Mouse (Mus musculus) MEL (cell line): Measurements from ENCODE around the gene Tnrc6c. TPM values are rescaled to one million over a fixed set of nuclear protein-coding genes. Genes with fewer than 3 reads are reported as not detected.

ENCODE experiments used
- DNase-seq: peaks from one replicate; pipeline ENCODE4 v3.0.0; 2011; ENCODE audit warnings: low read depth, low spot score
- H3K27ac ChIP-seq: 2 replicates; pipeline ENCODE4 v1.5.1; 2012; ENCODE audit warnings: low read depth, mild to moderate bottlenecking, control low read depth, low read length, moderate library complexity; ENCODE audit not compliant: control insufficient read depth
- H3K27me3 ChIP-seq, 2 experiments: fragments of 150-350 bp in 1 of 2; sonication (generic) in 1 of 2; 2 replicates each; pipeline ENCODE4 v1.6.1; 2012; ENCODE audit warnings: low read length in 2 of 2, mild to moderate bottlenecking in 2 of 2, improper control_type of control experiment in 1 of 2, moderate library complexity in 1 of 2; ENCODE audit not compliant: insufficient read depth in 2 of 2, control insufficient read depth in 1 of 2
- H3K36me3 ChIP-seq, 2 experiments: 2 replicates each; pipeline ENCODE4 v1.6.1; 2012 to 2014; ENCODE audit warnings: low read length in 2 of 2, improper control_type of control experiment in 1 of 2, inconsistent platforms in 1 of 2, mild to moderate bottlenecking in 1 of 2; ENCODE audit not compliant: insufficient read depth in 2 of 2, control insufficient read depth in 1 of 2
- H3K4me1 ChIP-seq, 2 experiments: fragments of 150-350 bp in 1 of 2; sonication (generic) in 1 of 2; 2 replicates each; pipeline ENCODE4 v1.6.1; 2012; ENCODE audit warnings: low read length in 2 of 2, improper control_type of control experiment in 1 of 2, mild to moderate bottlenecking in 1 of 2; ENCODE audit not compliant: insufficient read depth in 2 of 2, control insufficient read depth in 1 of 2
- H3K4me3 ChIP-seq, 2 experiments: fragments of 150-350 bp in 1 of 2; sonication (generic) in 1 of 2; 2 replicates each; pipeline ENCODE4 v1.5.1; 2012; ENCODE audit warnings: low read depth in 2 of 2, low read length in 2 of 2, mild to moderate bottlenecking in 2 of 2, moderate library complexity in 2 of 2, control low read depth in 1 of 2, improper control_type of control experiment in 1 of 2; ENCODE audit not compliant: control insufficient read depth in 1 of 2, insufficient read depth in 1 of 2
- H3K79me2 ChIP-seq: 2 replicates; pipeline ENCODE4 v1.6.1; 2012; ENCODE audit warnings: mild to moderate bottlenecking, low read length, moderate library complexity; ENCODE audit not compliant: control insufficient read depth, poor library complexity, insufficient read depth
- H3K9ac ChIP-seq: 2 replicates; pipeline ENCODE4 v1.6.1; 2012; ENCODE audit warnings: low read depth, mild to moderate bottlenecking, control low read depth, low read length, moderate library complexity; ENCODE audit not compliant: control insufficient read depth, poor library complexity, severe bottlenecking
- H3K9me3 ChIP-seq: fragments of 150-350 bp; sonication (generic); replicated peaks from 2 replicates; pipeline ENCODE4 v1.6.1; 2012; ENCODE audit warnings: mild to moderate bottlenecking, low read length, improper control_type of control experiment, moderate library complexity; ENCODE audit not compliant: insufficient read depth
- CTCF ChIP-seq, 3 experiments: IDR thresholded peaks in 2 of 3; conservative IDR thresholded peaks in 1 of 3; 2 replicates each; pipeline ENCODE4 v1.5.1; 2011 to 2012; ENCODE audit warnings: low read length in 3 of 3, low read depth in 2 of 3, mild to moderate bottlenecking in 2 of 3, improper control_type of control experiment in 1 of 3, inconsistent platforms in 1 of 3, mixed read lengths in 1 of 3, moderate library complexity in 1 of 3; ENCODE audit not compliant: control insufficient read depth in 1 of 3, insufficient read depth in 1 of 3, poor library complexity in 1 of 3, severe bottlenecking in 1 of 3
- E2F4 ChIP-seq: IDR thresholded peaks from 2 replicates; pipeline ENCODE4 v1.6.1; 2011; ENCODE audit warnings: low read depth, low read length, improper control_type of control experiment, borderline replicate concordance
- ETS1 ChIP-seq: IDR thresholded peaks from 2 replicates; pipeline ENCODE4 v1.6.1; 2012; ENCODE audit warnings: low read depth, mild to moderate bottlenecking, inconsistent platforms, low read length, improper control_type of control experiment, moderate library complexity
- GABPA ChIP-seq: IDR thresholded peaks from 2 replicates; pipeline ENCODE4 v1.6.1; 2012; ENCODE audit warnings: low read depth, mild to moderate bottlenecking, inconsistent platforms, low read length, improper control_type of control experiment, moderate library complexity
- GATA1 ChIP-seq: IDR thresholded peaks from 2 replicates; pipeline ENCODE4 v1.6.1; 2011; ENCODE audit warnings: low read depth, low read length, improper control_type of control experiment
- KAT2A ChIP-seq: conservative IDR thresholded peaks from 2 replicates; pipeline ENCODE4 v1.6.1; 2012; ENCODE audit warnings: low read depth, low read length, improper control_type of control experiment, inconsistent platforms
- MAX ChIP-seq: IDR thresholded peaks from 2 replicates; pipeline ENCODE4 v1.6.1; 2011; ENCODE audit warnings: low read length, improper control_type of control experiment
- MEF2A ChIP-seq: IDR thresholded peaks from 2 replicates; pipeline ENCODE4 v1.6.1; 2014; ENCODE audit warnings: low read depth, mild to moderate bottlenecking, inconsistent platforms, low read length, improper control_type of control experiment; ENCODE audit not compliant: poor library complexity, insufficient replicate concordance, severe bottlenecking; ENCODE audit errors: extremely low read depth
- MYB ChIP-seq: IDR thresholded peaks from 2 replicates; pipeline ENCODE4 v1.6.1; 2011; ENCODE audit warnings: mild to moderate bottlenecking, low read depth, low read length, improper control_type of control experiment
- MYC ChIP-seq: IDR thresholded peaks from 2 replicates; pipeline ENCODE4 v1.6.1; 2011; ENCODE audit warnings: low read depth, mild to moderate bottlenecking, low read length, improper control_type of control experiment, moderate library complexity
- NELFE ChIP-seq: IDR thresholded peaks from 2 replicates; pipeline ENCODE4 v1.6.1; 2011; ENCODE audit warnings: low read depth, low read length, improper control_type of control experiment
- RAD21 ChIP-seq: IDR thresholded peaks from 2 replicates; pipeline ENCODE4 v1.6.1; 2011; ENCODE audit warnings: mild to moderate bottlenecking, low read depth, low read length, improper control_type of control experiment
- RCOR1 ChIP-seq: IDR thresholded peaks from 2 replicates; pipeline ENCODE4 v1.6.1; 2012; ENCODE audit warnings: low read depth, mild to moderate bottlenecking, inconsistent platforms, low read length, improper control_type of control experiment
- TAL1 ChIP-seq: IDR thresholded peaks from 2 replicates; pipeline ENCODE4 v1.6.1; 2012; ENCODE audit warnings: mild to moderate bottlenecking, inconsistent platforms, low read length, moderate library complexity, mixed read lengths
- TCF12 ChIP-seq: IDR thresholded peaks from 2 replicates; pipeline ENCODE4 v1.6.1; 2014; ENCODE audit warnings: low read depth, mild to moderate bottlenecking, inconsistent platforms, low read length, improper control_type of control experiment, moderate library complexity
- ZC3H11A ChIP-seq: IDR thresholded peaks from 2 replicates; pipeline ENCODE4 v1.6.1; 2012; ENCODE audit warnings: low read depth, mild to moderate bottlenecking, inconsistent platforms, low read length, improper control_type of control experiment
- ZNF384 ChIP-seq: IDR thresholded peaks from 2 replicates; pipeline ENCODE4 v1.6.1; 2012; ENCODE audit warnings: low read depth, mild to moderate bottlenecking, inconsistent platforms, low read length, improper control_type of control experiment
- polyA plus RNA-seq, 2 experiments: library from polyadenylated mRNA; stranded (reverse) in 1 of 2; unstranded in 1 of 2; fragments of >175 nt in 1 of 2; fragments of >200 nt in 1 of 2; gene quantifications; 2 replicates each; pipeline versions ENCODE4 v1.2.1 to v1.2.4; 2012; ENCODE audit warnings: low replicate concordance in 2 of 2, low read depth in 1 of 2; ENCODE audit not compliant: insufficient read length in 2 of 2, insufficient read depth in 1 of 2, missing spikeins in 1 of 2
- total RNA-seq: library from RNA; depleted of rRNA; stranded (reverse); fragments of 300-350 nt; gene quantifications from 2 replicates; pipeline ENCODE4 v1.2.3, GENCODE M21; 2012

Tnrc6c gene
- total and polyA plus RNA-seq, 3 experiments, result 16.0 to 19.1 TPM; not detected in 1

DNA sequence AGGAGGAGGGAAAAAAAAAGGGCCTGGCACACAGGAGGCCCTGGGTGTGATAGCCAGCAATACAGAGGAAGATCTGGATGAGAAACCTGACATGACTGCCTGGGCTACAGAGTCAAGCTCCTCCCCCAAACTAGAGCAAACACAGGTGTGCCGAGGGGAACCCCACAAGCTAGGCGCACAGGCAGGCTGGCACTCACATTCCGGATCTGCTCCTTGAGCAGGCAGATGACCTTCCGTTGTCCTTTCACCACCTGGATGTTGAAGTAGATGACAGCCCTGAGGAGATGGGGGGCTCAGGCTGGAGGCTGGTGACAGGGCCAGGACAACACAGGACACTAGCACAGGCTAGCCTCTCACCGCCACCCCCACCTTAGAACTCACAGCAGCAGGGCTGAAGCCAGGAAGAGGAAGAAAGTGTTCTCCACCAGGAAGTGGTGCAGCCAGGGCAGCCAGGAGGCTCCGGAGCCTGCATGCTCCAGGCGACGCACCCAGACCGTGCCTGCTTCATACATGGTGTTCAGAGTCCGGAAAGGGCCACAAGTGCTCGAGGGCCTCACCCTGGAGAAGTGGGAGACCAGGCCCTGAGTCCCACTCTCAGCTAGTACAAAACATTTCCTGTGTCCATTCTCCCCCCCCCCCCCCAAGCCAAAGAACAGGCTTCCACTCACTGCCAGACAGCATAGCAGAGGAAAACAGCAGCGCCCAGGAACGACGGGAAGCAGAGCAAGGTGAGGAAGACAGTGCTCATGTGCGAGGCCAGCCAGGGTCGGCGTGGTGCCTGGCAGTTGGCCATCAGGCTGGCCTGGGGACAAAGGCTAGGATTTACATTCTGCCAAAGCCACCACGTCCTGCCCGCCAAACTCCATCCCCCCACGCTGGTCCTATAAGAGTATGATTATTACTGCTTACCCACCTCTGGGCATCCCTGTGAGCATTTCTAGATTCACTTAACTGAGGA is 114.9 kb downstream of the Tnrc6c start:
- Histone ChIP-seq H3K4me3 (no peak overlapping the region), H3K36me3 (no peaks in the 10 kb centered on the region; a peak in 2 of 4 replicates)
- TF ChIP-seq NELFE (no peak), MYC (no peak), E2F4 (no peak), MYB (no peak), CTCF (IDR thresholded peaks at IDR 0.05 in 2 of 3, conservative IDR thresholded peaks at IDR 0.05 in 1 of 3; ENCODE audit: control insufficient read depth in 1 of 3, insufficient read depth in 1 of 3, low read depth in 2 of 3, low read length in 3 of 3, poor library complexity in 1 of 3, severe bottlenecking in 1 of 3) (no peak), ZNF384 (no peak), KAT2A (no peak), ZC3H11A (no peak), ETS1 (no peak), GATA1 (no peak), TCF12 (no peak), GABPA (no peak)
- TF ChIP-seq, all 39 proteins: peak for 0
- Histone ChIP-seq H3K4me1 (no peaks in the 10 kb centered on the region), H3K9ac (no peak overlapping the region), H3K27me3 (no peaks in the 10 kb centered on the region), H3K27ac (no peak overlapping the region), H3K79me2 (no peaks in the 10 kb centered on the region), H3K9me3 (no peaks in the 10 kb centered on the region)
- DNase-seq, result no peak

DNA sequence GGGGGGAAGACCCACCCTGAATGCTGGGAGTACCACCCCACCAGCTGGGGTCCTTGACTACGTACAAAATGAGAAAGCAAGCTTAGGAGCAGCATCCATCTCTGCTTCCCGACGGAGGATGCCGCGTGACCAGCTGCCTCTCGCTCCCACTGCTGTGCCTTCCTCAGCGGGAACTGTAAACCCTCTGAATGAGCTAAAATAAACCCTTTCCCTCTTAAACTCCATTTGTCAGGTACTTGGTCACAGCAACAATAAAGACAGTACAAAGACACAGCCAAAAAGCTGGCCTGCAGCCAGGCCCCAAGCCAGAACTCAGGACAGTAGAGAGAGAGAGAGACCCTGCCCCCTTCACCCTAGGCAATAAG is 115.6 kb downstream of the Tnrc6c start:
- H3K9me3 ChIP-seq, result no peaks in the 10 kb centered on the region
- H3K79me2 ChIP-seq, result no peaks in the 10 kb centered on the region
- H3K36me3 ChIP-seq, result no peaks in the 10 kb centered on the region; a peak in 2 of 4 replicates
- H3K27me3 ChIP-seq, result no peaks in the 10 kb centered on the region
- no peak overlapping the region for H3K9ac ChIP-seq
- no peak overlapping the region for H3K27ac ChIP-seq
- no peak for DNase-seq
- H3K4me3 ChIP-seq, result no peak overlapping the region
- TF ChIP-seq RAD21, result no peak
- no peak for TF ChIP-seq MAX
- no peak for TF ChIP-seq TAL1
- TF ChIP-seq MEF2A, result no peak
- TF ChIP-seq RCOR1, result no peak
- no peaks in the 10 kb centered on the region for H3K4me1 ChIP-seq
